Mouse (Mus musculus) adrenal gland, adult 2 months (tissue): ENCODE data around the gene Cdh13. TPM values are rescaled to one million over a fixed set of nuclear protein-coding genes. Genes with fewer than 3 reads are reported as not detected.

Source experiments
- DNase-seq: peaks from one replicate; pipeline ENCODE4 v3.0.0; 2021
- polyA plus RNA-seq: library from polyadenylated mRNA; depleted of rRNA; stranded (reverse); fragments of >200 nt; gene quantifications from 2 replicates; pipeline ENCODE4 v1.2.3, GENCODE M21; 2012
- total RNA-seq, 2 experiments: library from RNA; stranded (reverse); gene quantifications; 2 replicates each; pipeline ENCODE4 v1.2.3; 2021

The Cdh13 gene
- total and polyA plus RNA-seq, 3 experiments, result 5.3 to 8.7 (median 8.1) TPM

GRCm38 (mm10) chr8:118444651-118445207 is 161.2 kb downstream of the Cdh13 start:
- DNase-seq, result no peak

GRCm38 (mm10) chr8:118446516-118446915 is 163.0 kb downstream of the Cdh13 start:
- DNase-seq, result no peak

- DNase-seq, result no peak
Measured at GRCm38 (mm10) chr8:118448011-118448410, 164.5 kb downstream of the Cdh13 start.

- DNase-seq, result no peak
Measured at GRCm38 (mm10) chr8:118452445-118453103, 169.0 kb downstream of the Cdh13 start.

GRCm38 (mm10) chr8:118455245-118455644 is 171.7 kb downstream of the Cdh13 start:
- DNase-seq, result peak; percentile 33

- DNase-seq, result no peak
Measured at GRCm38 (mm10) chr8:118465330-118465948, 181.9 kb downstream of the Cdh13 start.

- no peak for DNase-seq
Measured at GRCm38 (mm10) chr8:118477587-118477986, 194.1 kb downstream of the Cdh13 start.

GRCm38 (mm10) chr8:118488735-118489134 is 205.2 kb downstream of the Cdh13 start:
- DNase-seq, result no peak

GRCm38 (mm10) chr8:118502509-118502908 is 219.0 kb downstream of the Cdh13 start:
- DNase-seq, result no peak

- no peak for DNase-seq
Measured at GRCm38 (mm10) chr8:118509426-118509825, 225.9 kb downstream of the Cdh13 start.

- DNase-seq, result peak; percentile 48
Measured at GRCm38 (mm10) chr8:118513259-118513658, 229.7 kb downstream of the Cdh13 start.

- DNase-seq, result no peak
Measured at GRCm38 (mm10) chr8:118515616-118516015, 232.1 kb downstream of the Cdh13 start.

- DNase-seq, result no peak
Measured at GRCm38 (mm10) chr8:118517071-118517470, 233.5 kb downstream of the Cdh13 start.

- DNase-seq, result no peak
Measured at GRCm38 (mm10) chr8:118518030-118518741, 234.7 kb downstream of the Cdh13 start.

- no peak for DNase-seq
Measured at GRCm38 (mm10) chr8:118518742-118519102, 235.2 kb downstream of the Cdh13 start.

- no peak for DNase-seq
Measured at GRCm38 (mm10) chr8:118523922-118524321, 240.4 kb downstream of the Cdh13 start.

GRCm38 (mm10) chr8:118538816-118539558 is 255.5 kb downstream of the Cdh13 start:
- DNase-seq, result no peak

- DNase-seq, result no peak
Measured at GRCm38 (mm10) chr8:118539559-118539819, 256.0 kb downstream of the Cdh13 start.

GRCm38 (mm10) chr8:118539941-118540340 is 256.4 kb downstream of the Cdh13 start:
- no peak for DNase-seq

- DNase-seq, result no peak
Measured at GRCm38 (mm10) chr8:118552397-118552796, 268.9 kb downstream of the Cdh13 start.

GRCm38 (mm10) chr8:118552842-118553241 is 269.3 kb downstream of the Cdh13 start:
- no peak for DNase-seq

GRCm38 (mm10) chr8:118564024-118564423 is 280.5 kb downstream of the Cdh13 start:
- DNase-seq, result no peak

- DNase-seq, result no peak
Measured at GRCm38 (mm10) chr8:118565186-118565585, 281.7 kb downstream of the Cdh13 start.
